Mouse (Mus musculus): ENCODE results near the gene Dlk2.
A peak's percentile ranks its signal among the peaks of the same experiment; 100 is the strongest.

- TF ChIP-seq CTCF (IDR thresholded peaks at IDR 0.05; ENCODE audit: control insufficient read depth, insufficient read depth, low read length), result peak; percentile 41; the same call in 1 of the 2 replicates
- no peak for TF ChIP-seq POLR2A (IDR thresholded peaks at IDR 0.05; ENCODE audit: borderline replicate concordance, control insufficient read depth, low read depth, low read length)
Measured at GRCm38 (mm10) chr17:46252571-46253451, 44.4 kb upstream of the Dlk2 start.
